Mouse (Mus musculus) left cerebral cortex, adult 18-20 months (tissue): Measurements from ENCODE around the gene Gm38431. TPM values are rescaled to one million over a fixed set of nuclear protein-coding genes. Genes with fewer than 3 reads are reported as not detected.
"Not testable (repeated sequence)": the region's sequence is repeated elsewhere in the genome, so short reads cannot be mapped to it uniquely, and the experiment has no call there.

ENCODE experiments used
- DNase-seq, 2 experiments: peaks; one replicate each; pipeline ENCODE4 v3.0.0; 2021 to 2022; ENCODE audit warnings: low spot score in 2 of 2, mixed read lengths in 1 of 2
- total RNA-seq, 2 experiments: library from RNA; stranded (reverse); gene quantifications; 2 replicates each; pipeline ENCODE4 v1.2.3; 2021

The Gm38431 gene
- total RNA-seq, 2 experiments from 2014 or later: 1.6 to 1.8 TPM

- not testable (repeated sequence) for DNase-seq
These were observed 47.0 kb downstream of the Gm38431 start for GRCm38 (mm10) chr9:21044785-21045184.

DNA sequence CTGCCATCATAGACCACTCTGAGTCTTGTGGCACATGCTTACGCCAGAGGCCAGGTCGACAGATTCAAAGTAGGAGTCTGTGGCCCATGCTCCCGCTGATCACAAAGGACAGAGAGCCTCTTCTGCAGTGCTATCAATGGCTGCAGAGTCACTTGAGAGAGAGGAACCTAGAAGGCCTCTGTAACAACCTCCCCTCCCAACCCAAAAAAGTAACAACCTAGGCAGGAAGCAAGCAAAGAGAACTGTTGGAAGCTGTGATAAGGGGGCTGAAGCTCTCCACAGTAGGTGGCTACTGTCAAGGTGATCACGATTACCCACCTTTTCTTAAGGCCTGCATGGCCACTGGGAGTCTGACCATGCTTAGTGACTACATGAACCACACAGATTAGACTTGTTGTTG is 48.2 kb downstream of the Gm38431 start:
- no peak for DNase-seq

- DNase-seq: peak; percentile 71 to 80
These were observed 50.5 kb downstream of the Gm38431 start for GRCm38 (mm10) chr9:21041308-21041707.

GRCm38 (mm10) chr9:21039779-21040178 is 52.0 kb downstream of the Gm38431 start:
- DNase-seq: no peak

DNA sequence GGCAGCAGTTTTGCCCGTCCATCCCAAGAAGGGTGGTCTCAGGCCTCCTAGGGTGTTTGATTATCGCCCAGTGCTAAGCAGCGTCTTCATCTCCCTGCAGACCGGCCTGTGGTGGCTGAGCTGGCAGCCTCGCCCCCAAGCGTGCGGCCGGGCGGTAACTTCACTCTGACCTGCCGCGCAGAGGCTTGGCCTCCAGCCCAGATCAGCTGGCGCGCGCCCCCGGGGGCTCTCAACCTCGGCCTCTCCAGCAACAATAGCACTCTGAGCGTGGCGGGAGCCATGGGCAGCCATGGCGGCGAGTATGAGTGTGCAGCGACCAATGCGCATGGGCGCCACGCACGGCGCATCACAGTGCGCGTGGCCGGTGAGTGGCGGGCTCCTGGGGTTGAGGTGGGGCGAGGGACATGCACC is 54.3 kb downstream of the Gm38431 start:
- peak in 1 of 2 experiments; percentile 51 for DNase-seq

- DNase-seq: peak; percentile 21 to 47
These were observed 55.1 kb downstream of the Gm38431 start for GRCm38 (mm10) chr9:21036666-21037065.

- no peak for DNase-seq
These were observed 55.6 kb downstream of the Gm38431 start for GRCm38 (mm10) chr9:21036161-21036560.

GRCm38 (mm10) chr9:21035586-21035985 is 56.2 kb downstream of the Gm38431 start:
- DNase-seq: peak in 1 of 2 experiments; percentile 12

DNA sequence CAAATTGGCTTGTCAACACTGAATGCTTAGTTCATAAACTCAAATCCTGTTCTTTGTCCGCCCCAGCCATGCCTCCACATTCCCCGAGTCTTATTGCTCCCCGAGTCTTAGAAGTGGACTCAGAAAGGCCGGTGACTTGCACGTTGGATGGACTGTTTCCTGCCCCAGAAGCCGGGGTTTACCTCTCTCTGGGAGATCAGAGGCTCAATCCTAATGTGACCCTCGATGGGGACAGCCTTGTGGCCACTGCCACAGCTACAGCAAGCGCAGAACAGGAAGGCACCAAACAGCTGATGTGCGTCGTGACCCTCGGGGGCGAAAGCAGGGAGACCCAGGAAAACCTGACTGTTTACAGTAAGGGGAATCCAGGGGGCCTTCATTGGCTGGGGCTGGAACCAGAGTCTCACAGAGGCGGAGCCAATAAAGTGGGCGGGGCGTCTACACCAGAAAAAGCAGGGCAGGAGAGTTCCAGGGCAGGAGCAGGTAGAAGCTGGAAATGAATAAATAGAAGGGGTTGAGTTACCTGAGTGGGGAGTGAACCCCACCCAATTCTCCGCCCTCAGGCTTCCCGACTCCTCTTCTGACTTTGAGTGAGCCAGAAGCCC is 57.2 kb downstream of the Gm38431 start:
- no peak for DNase-seq

DNA sequence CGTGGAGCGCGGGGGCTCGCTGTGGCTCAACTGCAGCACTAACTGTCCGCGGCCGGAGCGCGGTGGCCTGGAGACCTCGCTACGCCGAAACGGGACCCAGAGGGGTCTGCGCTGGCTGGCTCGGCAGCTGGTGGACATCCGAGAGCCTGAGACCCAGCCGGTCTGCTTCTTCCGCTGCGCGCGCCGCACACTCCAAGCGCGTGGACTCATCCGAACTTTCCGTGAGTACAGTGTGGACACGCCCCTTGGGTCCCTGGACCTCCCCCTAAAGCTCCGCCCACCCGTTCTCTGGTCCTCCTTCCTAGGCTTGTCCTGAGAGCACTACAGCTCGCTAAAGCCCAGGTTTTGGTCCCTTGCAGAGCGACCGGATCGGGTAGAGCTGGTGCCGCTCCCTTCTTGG is 58.7 kb downstream of the Gm38431 start:
- DNase-seq: peak; percentile 67 to 69

DNA sequence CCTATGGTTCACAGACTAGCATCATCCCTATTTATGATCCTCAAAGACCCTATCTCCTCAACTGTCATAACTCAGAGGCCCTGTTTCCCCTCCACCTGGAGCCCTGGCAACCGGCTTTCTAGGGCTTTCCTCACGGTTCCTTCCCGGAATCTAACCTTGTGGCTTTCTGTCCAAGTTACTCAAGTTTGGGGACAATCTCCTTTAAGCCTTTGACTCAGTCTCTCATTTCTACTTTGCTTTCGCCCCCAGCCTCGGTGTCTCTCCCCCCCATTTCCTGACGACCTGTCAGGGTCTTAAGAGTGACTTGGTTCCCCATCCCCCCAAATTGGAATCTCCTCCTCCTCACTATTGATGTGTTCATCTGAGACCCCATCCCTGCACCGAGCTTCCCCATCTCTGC is 59.3 kb downstream of the Gm38431 start:
- DNase-seq: peak in 1 of 2 experiments; percentile 11

GRCm38 (mm10) chr9:21031896-21032351 is 59.9 kb downstream of the Gm38431 start, which contains the start of gene Icam5:
Gene Icam5, plus strand, starts transcription at chr9:21032073.
- peak; percentile 84 to 90 for DNase-seq

DNA sequence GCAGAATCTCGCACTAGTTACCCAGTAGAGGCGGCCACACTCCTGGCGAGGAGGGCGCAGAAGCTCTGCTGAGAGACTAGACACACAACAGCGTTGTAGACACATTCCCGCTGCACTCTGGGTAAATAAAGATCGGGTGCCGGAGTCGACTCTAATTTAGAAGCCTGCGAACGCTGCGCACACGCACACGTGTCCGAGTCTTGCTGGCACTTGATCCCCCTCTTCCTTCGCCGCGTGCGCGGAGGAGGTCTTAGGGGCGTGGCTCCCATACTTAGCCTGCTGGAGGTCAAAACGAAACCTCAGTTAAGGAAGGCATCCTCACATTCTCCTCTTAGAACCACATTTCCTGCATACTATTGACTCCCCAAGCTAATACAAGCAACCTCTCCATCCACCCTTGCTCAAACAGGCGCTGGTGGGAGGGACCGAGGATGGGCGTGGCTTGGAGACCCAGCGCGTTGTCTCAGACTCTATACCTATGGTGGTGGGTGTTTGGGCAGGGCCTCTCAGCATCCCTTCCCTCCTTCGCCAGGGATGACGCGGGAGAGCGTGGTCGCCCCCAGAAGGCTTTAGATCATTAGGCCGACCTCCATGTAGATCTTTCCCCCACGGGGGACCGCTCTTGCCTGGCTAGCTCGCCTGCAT is 60.4 kb downstream of the Gm38431 start:
- peak; percentile 68 to 82 for DNase-seq

DNA sequence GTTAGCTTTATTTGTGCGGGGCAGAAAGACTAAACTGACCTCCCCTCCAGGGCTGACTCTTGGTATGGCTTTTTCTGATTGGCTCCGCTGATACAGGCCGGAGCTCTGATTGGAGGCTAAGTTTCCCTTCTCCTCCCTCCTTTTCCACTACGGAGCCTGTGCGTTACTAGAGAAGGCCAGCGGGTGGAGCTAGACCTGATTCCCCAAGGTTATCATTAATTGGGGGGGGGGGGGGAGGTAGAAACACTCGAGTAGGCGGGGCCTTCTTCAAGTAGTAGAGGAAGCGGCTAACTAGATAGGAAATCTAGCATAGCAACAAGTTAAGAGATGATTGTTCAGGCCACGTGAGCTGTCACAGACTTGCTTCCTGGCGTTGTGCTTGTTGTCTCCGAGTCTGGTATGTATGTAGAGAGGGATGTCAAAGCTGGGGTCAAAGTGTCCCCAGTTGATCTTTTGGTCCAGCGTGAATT is 61.0 kb downstream of the Gm38431 start:
- DNase-seq: peak; percentile 75 to 81

DNA sequence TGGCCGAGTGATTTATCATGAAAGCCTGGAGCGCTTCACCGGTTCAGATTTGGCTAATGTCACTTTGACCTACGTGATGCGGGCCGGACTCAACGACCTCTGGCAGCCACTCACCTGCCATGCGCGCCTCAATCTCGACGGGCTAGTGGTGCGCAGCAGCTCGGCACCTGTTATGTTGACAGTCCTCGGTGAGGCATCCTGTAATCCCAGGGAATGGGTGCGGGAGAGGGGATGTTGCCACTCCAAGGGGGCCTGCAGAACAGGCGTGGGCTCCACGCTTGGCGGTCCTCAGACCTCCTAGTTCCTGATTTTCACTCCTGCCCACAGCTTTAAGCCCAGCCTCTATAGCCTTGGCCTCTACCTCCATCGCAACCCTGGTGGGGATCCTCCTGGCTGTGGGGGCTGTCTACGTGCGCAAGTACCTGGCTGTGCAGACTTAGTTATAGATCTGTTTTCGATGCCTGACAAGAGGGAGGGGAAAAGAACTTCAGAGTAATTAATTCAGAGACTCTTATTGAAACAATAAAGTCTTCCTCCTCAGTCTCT is 61.7 kb downstream of the Gm38431 start:
- no peak for DNase-seq

GRCm38 (mm10) chr9:21029291-21030054 is 62.3 kb downstream of the Gm38431 start, which contains the start of gene Icam4:
Gene Icam4, plus strand, starts transcription at chr9:21029373.
- peak; percentile 76 to 81 for DNase-seq

GRCm38 (mm10) chr9:21028560-21029110 is 63.2 kb downstream of the Gm38431 start:
- DNase-seq: no peak

DNA sequence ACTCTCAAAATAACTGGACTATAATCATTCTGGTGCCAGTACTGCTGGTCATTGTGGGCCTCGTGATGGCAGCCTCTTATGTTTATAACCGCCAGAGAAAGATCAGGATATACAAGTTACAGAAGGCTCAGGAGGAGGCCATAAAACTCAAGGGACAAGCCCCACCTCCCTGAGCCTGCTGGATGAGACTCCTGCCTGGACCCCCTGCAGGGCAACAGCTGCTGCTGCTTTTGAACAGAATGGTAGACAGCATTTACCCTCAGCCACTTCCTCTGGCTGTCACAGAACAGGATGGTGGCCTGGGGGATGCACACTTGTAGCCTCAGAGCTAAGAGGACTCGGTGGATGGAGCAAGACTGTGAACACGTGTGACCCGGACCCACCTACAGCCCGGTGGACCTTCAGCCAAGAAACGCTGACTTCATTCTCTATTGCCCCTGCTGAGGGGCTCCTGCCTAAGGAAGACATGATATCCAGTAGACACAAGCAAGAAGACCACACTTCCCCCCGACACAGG is 64.0 kb downstream of the Gm38431 start:
- no peak for DNase-seq

DNA sequence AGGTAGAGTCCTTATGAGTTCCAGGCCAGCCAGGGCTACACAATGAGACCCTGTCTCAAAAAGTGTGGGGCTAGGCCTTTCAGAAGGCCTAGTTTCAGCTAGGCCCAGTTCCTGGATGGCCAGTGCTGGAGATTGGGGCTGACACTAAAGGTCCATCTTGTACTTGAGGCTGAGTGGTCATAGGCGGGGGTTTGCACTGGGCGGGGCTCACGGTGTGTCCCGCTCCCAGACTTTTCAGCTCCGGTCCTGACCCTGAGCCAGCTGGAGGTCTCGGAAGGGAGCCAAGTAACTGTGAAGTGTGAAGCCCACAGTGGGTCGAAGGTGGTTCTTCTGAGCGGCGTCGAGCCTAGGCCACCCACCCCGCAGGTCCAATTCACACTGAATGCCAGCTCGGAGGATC is 64.9 kb downstream of the Gm38431 start:
- DNase-seq: no peak

GRCm38 (mm10) chr9:21025258-21025810 is 66.5 kb downstream of the Gm38431 start:
- no peak for DNase-seq

GRCm38 (mm10) chr9:21022726-21023125 is 69.1 kb downstream of the Gm38431 start:
- DNase-seq: no peak
